Mouse (Mus musculus): ENCODE results near the gene Haus6.
A peak's percentile ranks its signal among the peaks of the same experiment; 100 is the strongest.

Gene Haus6

GRCm38 (mm10) chr4:86575283-86575983, 36.4 kb downstream of the Haus6 start, which contains the start of gene Rraga:
Rraga (plus strand) TSS chr4:86575668.
- DNase-seq (ENCODE audit: low spot score in 2 of 2), result peak; percentile 92 to 95

- peak in 1 of 2 experiments; percentile 8 for DNase-seq (ENCODE audit: low spot score in 2 of 2)
Measured at GRCm38 (mm10) chr4:86574939-86575282, 36.9 kb downstream of the Haus6 start.

DNA sequence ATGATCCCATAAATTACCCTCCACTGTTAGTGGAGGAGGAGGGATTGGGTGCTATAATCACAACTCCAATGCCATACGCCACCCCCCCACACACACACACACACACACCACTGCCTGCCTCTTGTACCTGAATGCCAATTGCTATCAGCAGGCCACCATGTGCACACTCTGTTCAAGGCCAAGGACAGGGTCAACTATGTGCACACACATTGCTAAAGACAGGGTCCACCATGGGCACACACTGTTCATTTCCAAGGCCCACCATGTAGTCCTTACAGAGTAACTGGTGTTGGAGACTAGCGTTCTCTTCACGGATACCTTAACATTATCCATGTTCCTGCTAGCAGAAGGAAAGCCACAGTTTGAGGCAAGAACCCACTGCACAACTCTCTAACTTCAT, 50.8 kb downstream of the Haus6 start:
- no peak for DNase-seq (ENCODE audit: low spot score in 2 of 2)

- DNase-seq (ENCODE audit: low spot score in 2 of 2), result no peak
Measured at GRCm38 (mm10) chr4:86559006-86559405, 52.8 kb downstream of the Haus6 start.

GRCm38 (mm10) chr4:86558228-86558627, 53.6 kb downstream of the Haus6 start, which contains the start of gene Saxo1:
Saxo1 (minus strand) TSS chr4:86558328.
- no peak for DNase-seq (ENCODE audit: low spot score in 2 of 2)

DNA sequence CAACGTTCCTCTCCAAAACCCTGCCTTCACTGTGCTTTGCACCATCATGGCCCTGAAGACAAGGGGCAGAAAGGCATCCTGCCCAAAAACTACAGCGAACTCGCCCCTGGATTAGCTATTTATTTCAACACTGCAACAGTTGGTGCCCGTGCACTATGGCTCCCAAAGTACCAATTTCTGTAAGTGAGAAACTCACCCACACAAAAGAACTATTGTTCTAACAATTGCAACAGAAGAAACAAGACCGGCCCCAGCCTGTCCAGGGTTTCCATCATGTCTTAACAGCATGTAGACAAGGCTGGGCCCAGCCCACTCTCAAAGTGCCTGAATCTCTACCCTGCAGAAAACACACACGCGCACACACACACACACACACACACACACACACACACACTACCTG, 54.5 kb downstream of the Haus6 start:
- no peak for DNase-seq (ENCODE audit: low spot score in 2 of 2)

GRCm38 (mm10) chr4:86555035-86555707, 56.7 kb downstream of the Haus6 start:
- no peak for DNase-seq (ENCODE audit: low spot score in 2 of 2)

DNA sequence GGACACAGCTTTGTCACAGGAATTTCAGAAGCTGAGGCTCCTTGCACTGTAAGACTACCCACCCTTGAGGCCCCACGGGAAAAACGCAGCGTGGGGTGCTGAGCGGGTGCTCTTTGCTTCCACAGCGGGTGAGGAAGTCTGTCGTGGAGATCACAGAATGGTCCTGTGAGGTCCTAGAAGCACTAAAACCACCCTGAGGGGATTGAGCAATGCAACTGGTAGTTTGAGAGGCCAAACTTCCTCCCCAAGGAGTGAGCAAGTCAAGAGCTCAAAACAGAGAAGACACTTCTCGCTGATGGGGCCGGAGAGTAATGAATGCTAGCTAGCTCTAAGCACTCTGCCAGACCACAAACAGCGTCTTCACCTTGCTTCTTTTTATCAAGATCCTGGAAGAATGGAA, 63.5 kb downstream of the Haus6 start:
- DNase-seq (ENCODE audit: low spot score in 2 of 2), result no peak

DNA sequence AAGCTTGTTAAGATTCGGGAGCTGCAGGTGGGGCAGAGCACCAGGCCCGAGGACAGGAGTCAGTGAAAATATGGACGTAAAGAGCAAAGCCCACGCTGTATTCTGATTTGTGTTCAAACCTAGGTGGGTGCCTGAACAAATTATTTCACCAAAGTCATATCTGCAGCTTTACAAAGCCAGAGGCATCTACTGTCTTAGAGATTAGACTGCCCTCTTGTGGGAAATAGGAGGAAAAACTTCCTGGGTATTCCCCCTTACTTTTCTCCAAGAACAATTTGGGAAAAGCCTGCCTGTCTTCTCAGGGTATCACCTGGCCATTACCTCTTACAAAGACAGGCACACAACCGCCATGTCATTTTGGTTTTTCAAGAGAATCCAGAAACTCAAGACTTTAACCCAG, 66.2 kb downstream of the Haus6 start:
- DNase-seq (ENCODE audit: low spot score in 2 of 2), result peak in 1 of 2 experiments; percentile 8

GRCm38 (mm10) chr4:86543999-86544398, 67.9 kb downstream of the Haus6 start:
- DNase-seq (ENCODE audit: low spot score in 2 of 2), result no peak

DNA sequence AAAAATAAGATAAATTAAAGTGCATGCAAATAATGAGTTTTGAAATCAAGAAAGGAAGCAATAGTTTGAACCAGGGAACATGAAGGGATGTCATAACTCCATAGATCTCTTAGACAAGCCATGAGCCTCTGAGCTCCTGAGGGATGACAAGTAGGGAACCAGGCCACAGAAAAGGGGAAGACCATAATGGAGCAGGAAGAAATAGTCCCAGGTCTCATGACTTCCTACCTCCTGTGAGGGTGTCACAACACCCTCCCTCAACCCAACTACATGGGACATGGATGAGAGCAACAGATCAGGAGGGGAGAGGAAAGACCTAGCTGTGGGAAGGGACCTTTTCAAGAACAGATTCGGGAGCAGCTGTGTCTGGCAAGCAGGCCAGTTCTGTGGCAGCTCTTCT, 70.3 kb downstream of the Haus6 start:
- no peak for DNase-seq (ENCODE audit: low spot score in 2 of 2)

DNA sequence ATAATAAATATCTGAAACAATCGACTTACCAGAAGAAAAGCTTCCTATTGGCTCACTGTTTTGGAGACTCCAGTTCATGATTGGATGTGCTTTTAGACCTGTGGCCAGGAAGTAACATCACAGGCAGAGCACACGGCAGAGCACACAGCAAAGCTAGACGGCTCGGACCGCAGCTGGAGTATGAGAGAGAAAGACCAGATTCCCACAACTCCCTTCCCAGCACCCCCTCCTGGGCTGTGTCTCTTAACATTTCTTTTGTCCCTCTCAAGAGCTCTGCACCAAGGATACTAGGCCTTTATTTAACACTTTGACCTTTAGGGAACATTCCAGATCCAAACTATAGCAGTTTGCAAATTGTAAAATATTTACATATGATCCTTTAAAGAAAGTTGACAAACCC, 72.9 kb downstream of the Haus6 start:
- DNase-seq (ENCODE audit: low spot score in 2 of 2), result no peak

DNA sequence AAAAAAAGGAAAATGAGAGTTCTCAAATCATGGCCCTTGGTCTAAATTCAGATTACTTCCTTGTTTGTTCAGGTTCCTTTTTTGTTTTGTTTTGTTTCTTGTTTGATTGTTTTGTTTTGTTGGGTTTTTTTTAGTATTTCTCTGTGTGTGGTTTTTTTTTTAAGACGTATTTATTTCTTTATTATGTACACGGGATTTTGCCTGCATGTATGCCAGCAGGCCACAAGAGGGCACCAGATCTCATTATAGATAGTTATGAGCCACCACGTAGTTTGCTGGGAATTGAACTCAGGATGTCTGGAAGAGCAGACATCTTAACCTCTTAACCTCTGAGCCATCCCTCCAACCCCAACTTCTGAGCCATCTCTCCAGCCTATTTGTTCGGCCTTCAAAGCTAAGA, 73.9 kb downstream of the Haus6 start:
- peak in 1 of 2 experiments; percentile 10 for DNase-seq (ENCODE audit: low spot score in 2 of 2)

DNA sequence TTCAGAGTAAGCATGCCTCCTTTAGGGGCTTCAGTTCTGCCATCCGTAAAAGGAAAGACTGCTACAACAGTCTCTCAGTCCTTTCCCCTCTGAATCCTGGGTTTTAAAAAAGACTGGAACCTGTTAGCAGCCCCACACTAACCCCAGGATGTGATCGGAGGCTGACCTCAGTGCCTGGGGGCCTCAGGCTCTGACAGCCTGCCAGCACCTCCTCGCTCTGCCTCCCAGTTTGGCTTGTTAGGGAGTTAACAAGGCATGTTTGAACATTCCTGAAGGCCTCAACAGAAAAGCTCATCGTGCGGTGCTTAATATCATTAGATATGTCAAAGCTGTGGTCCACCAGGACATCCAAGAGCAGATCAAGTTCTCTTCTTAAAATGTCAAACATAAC, 77.8 kb downstream of the Haus6 start:
- no peak for DNase-seq (ENCODE audit: low spot score in 2 of 2)

GRCm38 (mm10) chr4:86533406-86534090, 78.3 kb downstream of the Haus6 start:
- DNase-seq (ENCODE audit: low spot score in 2 of 2), result no peak

- DNase-seq (ENCODE audit: low spot score in 2 of 2), result no peak
Measured at GRCm38 (mm10) chr4:86529161-86529560, 82.7 kb downstream of the Haus6 start.
